ENCODE assay signal across 14 mouse cellular contexts in the genomic region with DNA sequence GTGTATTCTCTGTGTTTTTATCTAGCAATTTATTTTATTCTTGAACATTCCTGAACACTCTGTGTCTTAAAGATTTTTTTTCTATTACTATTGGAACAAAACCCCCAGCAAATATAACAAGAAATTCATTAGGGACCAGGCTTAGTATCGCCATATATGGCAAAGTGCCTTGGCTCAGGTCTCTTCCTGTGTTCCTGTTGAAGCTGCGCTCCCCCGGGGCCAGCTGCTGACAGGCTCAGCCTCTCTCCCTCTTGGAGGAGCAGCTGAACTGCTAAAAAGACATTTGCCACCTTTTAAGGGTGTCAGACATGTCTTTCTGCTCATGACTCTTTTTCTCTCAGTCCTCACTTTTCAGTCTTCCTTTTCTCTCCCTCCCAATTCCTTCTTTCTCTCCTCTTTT.
DNase-seq lines count a peak whose midpoint lies in the region; ATAC-seq and TF ChIP-seq lines count a peak whose summit lies in the region.
"Had no signal": no experiment of that assay in that cellular context is flagged by ENCODE, and none has a peak within 500 bp of the region (broad histone marks: within the 10 kb centered on the region; RNA-seq: fewer than 3 reads in every experiment).

No protein-coding gene starts in this region.

- TF ChIP-seq EP300 in lung, postnatal 0 days (IDR thresholded peaks at IDR 0.05): no peak

- intact Hi-C loops in heart, postnatal 10 days (cut with DNase I): no loop called here

- H3K9me3 ChIP-seq in hindbrain, postnatal 0 days (ENCODE audit: low read length): no peaks in the 10 kb centered on the region
- H3K9me3 ChIP-seq in hindbrain, embryonic 14.5 days (ENCODE audit: control insufficient read depth, low read length): no peaks in the 10 kb centered on the region
- H3K9me3 ChIP-seq in lung, postnatal 0 days (ENCODE audit: low read length): no peaks in the 10 kb centered on the region
- H3K9me3 ChIP-seq: limb, embryonic 12.5 days; neural tube, embryonic 15.5 days had no signal

- H3K4me3 ChIP-seq in hindbrain, postnatal 0 days (ENCODE audit: low read length): no peak overlapping the region
- H3K4me3 ChIP-seq in hindbrain, embryonic 14.5 days (replicated peaks; ENCODE audit: low read length): no peak overlapping the region
- no peak overlapping the region for H3K4me3 ChIP-seq in lung, postnatal 0 days (ENCODE audit: low read depth, low read length)
- H3K4me3 ChIP-seq: limb, embryonic 12.5 days; neural tube, embryonic 15.5 days had no signal

- TF ChIP-seq CTCF in hindbrain, postnatal 0 days (IDR thresholded peaks at IDR 0.05; ENCODE audit: low read depth): no peak
- TF ChIP-seq CTCF in lung, postnatal 0 days (IDR thresholded peaks at IDR 0.05): no peak

- H3K9ac ChIP-seq in hindbrain, postnatal 0 days (replicated peaks; ENCODE audit: low read length): no peak overlapping the region
- H3K9ac ChIP-seq in hindbrain, embryonic 14.5 days: no peak overlapping the region
- H3K9ac ChIP-seq in lung, postnatal 0 days (replicated peaks; ENCODE audit: low read depth): no peak overlapping the region
- H3K9ac ChIP-seq: limb, embryonic 12.5 days; neural tube, embryonic 15.5 days had no signal

- peak; percentile 26 for DNase-seq in embryo, embryonic 10 days (ENCODE audit: low spot score)
- DNase-seq in embryo, embryonic 9.5 days (ENCODE audit: extremely low spot score): no peak
- peak; percentile 47 for DNase-seq in hindbrain, postnatal 0 days (ENCODE audit: low spot score)
- no peak for DNase-seq in hindbrain, embryonic 14.5 days (ENCODE audit: low spot score)
- peak; percentile 7 for DNase-seq in lung, postnatal 0 days (ENCODE audit: low spot score)
- DNase-seq in lung, postnatal 36 days: no peak
- DNase-seq in heart, postnatal 10 days: peak; percentile 38 to 47
- no peak for DNase-seq in ovary, postnatal 14 days (ENCODE audit: low spot score)
- DNase-seq: cerebellum, postnatal 36 days; lung, postnatal 10 days; right cerebral cortex, postnatal 14 days; thymus, postnatal 25 days had no signal

- no peak overlapping the region for H3K27ac ChIP-seq in hindbrain, postnatal 0 days
- H3K27ac ChIP-seq in hindbrain, embryonic 14.5 days: no peak overlapping the region
- no peak overlapping the region for H3K27ac ChIP-seq in lung, postnatal 0 days (ENCODE audit: low read length)
- H3K27ac ChIP-seq: limb, embryonic 12.5 days; neural tube, embryonic 15.5 days had no signal

- H3K4me2 ChIP-seq in hindbrain, postnatal 0 days (ENCODE audit: low read depth, low read length): no peak overlapping the region
- H3K4me2 ChIP-seq in hindbrain, embryonic 14.5 days (replicated peaks): no peak overlapping the region
- no peak overlapping the region for H3K4me2 ChIP-seq in lung, postnatal 0 days (replicated peaks; ENCODE audit: low read depth, low read length)
- H3K4me2 ChIP-seq: limb, embryonic 12.5 days; neural tube, embryonic 15.5 days had no signal

- H3K27me3 ChIP-seq in hindbrain, postnatal 0 days (ENCODE audit: insufficient read depth, low read length): no peaks in the 10 kb centered on the region
- H3K27me3 ChIP-seq in hindbrain, embryonic 14.5 days (ENCODE audit: control insufficient read depth, insufficient read depth, low read length): no peaks in the 10 kb centered on the region
- H3K27me3 ChIP-seq in lung, postnatal 0 days (replicated peaks; ENCODE audit: insufficient read depth, low read length): no peaks in the 10 kb centered on the region
- H3K27me3 ChIP-seq: limb, embryonic 12.5 days; neural tube, embryonic 15.5 days had no signal

- H3K36me3 ChIP-seq in hindbrain, postnatal 0 days (ENCODE audit: insufficient read depth, low read length): no peaks in the 10 kb centered on the region
- H3K36me3 ChIP-seq in hindbrain, embryonic 14.5 days (replicated peaks; ENCODE audit: control insufficient read depth, insufficient read depth): no peaks in the 10 kb centered on the region
- H3K36me3 ChIP-seq in lung, postnatal 0 days (ENCODE audit: insufficient read depth, low read length): no peaks in the 10 kb centered on the region
- H3K36me3 ChIP-seq: limb, embryonic 12.5 days; neural tube, embryonic 15.5 days had no signal

- no peak for ATAC-seq in hindbrain, postnatal 0 days
- ATAC-seq in hindbrain, embryonic 14.5 days (ENCODE audit: low FRiP score): no peak
- no peak for ATAC-seq in lung, postnatal 0 days

- WGBS in hindbrain, postnatal 0 days: 40% methylated on average over 3 of the region's 3 CpGs
- 40% methylated on average over 3 of the region's 3 CpGs for WGBS in hindbrain, embryonic 14.5 days
- WGBS in lung, postnatal 0 days: 24% methylated on average over 3 of the region's 3 CpGs

- no peaks in the 10 kb centered on the region for H3K4me1 ChIP-seq in hindbrain, postnatal 0 days (ENCODE audit: insufficient read depth, low read length)
- peaks cover 14% of the 10 kb centered on the region for H3K4me1 ChIP-seq in hindbrain, embryonic 14.5 days (replicated peaks; ENCODE audit: control insufficient read depth, insufficient read depth, low read length)
- no peaks in the 10 kb centered on the region for H3K4me1 ChIP-seq in lung, postnatal 0 days (ENCODE audit: insufficient read depth, low read depth, low read length)
- H3K4me1 ChIP-seq: limb, embryonic 12.5 days had no signal

Comparison
In these comparisons a context has a peak if more than half of its experiments do, and no peak if none do; other contexts are left out.
1. DNase-seq: peak in embryo, embryonic 10 days (single experiment), hindbrain, postnatal 0 days (single experiment), lung, postnatal 0 days (single experiment) and heart, postnatal 10 days (2 of 2); none in embryo, embryonic 9.5 days (single experiment), hindbrain, embryonic 14.5 days (single experiment), lung, postnatal 36 days (single experiment) and ovary, postnatal 14 days (single experiment).